Mouse (Mus musculus): ENCODE measurements around the gene Fbxl17. TPM values are rescaled to one million over a fixed set of nuclear protein-coding genes. Genes with fewer than 3 reads are reported as not detected.

Fbxl17 gene
- polyA plus RNA-seq, 1 experiment, result 4.1 TPM

DNA sequence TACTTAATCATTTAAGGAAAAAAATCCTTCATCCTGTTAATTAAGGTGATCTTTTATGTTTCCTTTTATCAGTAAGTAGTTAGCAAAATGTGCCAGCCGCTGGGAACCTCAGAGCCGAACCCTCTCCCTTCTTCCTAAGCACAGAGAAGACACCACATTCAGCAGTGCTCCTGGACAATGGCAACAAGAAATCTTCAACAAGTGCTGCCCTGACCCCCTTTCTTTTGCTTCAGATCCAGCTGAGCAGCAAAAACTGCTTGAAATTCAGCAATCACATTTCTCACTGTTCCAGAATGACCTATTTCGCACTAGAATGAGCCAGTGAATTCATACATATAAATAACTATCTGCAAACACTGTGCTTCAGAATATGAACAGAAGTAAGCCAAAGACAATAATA is 205.8 kb downstream of the Fbxl17 start:
- DNase-seq (ENCODE audit: low read depth, low spot score), result no peak

GRCm38 (mm10) chr17:63289317-63289913 is 210.4 kb downstream of the Fbxl17 start:
- WGBS, result 63% methylated on average over 1 of the region's 1 CpGs
- no peak for DNase-seq (ENCODE audit: low read depth, low spot score)

More for the DNA sequence above, 205.8 kb downstream of the Fbxl17 start:
- 91% methylated on average over 3 of the region's 3 CpGs for WGBS

GRCm38 (mm10) chr17:63288850-63289249 is 211.0 kb downstream of the Fbxl17 start:
- 93% methylated on average over 4 of the region's 4 CpGs for WGBS
- DNase-seq (ENCODE audit: low read depth, low spot score), result no peak

DNA sequence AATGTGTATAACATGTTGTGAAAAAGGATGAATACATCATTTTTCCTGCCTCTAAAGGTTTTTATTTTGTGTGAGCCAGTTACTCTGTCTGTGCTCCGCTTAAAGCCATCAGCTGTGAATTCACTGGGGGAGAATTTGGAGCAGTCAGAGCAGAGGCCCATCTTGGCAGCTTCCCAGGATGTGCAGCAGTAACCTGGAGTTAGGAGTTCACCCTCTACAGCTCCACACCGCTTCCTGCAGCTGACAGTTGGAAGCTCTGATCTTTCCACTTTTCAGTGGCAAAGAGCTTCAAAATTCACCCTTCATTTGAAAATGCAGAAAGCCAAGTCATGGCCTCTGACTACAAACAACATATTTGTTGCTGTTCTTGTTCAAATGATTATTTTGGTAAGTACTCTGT is 212.4 kb downstream of the Fbxl17 start:
- DNase-seq (ENCODE audit: low read depth, low spot score), result no peak
- WGBS, result 60% methylated on average over 2 of the region's 2 CpGs

- no peak for DNase-seq (ENCODE audit: low read depth, low spot score)
- 49% methylated on average over 11 of the region's 11 CpGs for WGBS
Observed at GRCm38 (mm10) chr17:63285265-63285939, 214.4 kb downstream of the Fbxl17 start.

DNA sequence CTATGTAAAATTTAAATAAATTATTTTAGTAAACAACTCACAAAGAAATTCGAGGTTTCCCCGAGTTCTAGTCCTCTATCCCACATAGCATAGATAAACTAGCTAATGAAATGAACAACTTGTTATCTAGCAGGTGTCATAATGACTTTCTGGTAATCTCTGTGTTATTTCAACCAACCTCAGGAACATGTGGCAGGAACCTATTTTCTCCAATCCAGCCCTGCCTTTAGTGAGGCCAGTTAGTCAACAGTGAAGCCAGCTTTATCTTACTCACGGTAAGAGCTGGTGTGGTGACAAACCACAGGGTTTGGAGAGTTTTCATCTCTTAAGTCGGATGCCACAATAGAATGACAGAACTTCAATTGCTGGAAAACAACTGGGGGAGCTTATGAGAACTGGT is 215.7 kb downstream of the Fbxl17 start:
- WGBS, result 84% methylated on average over 4 of the region's 4 CpGs
- DNase-seq (ENCODE audit: low read depth, low spot score), result no peak

DNA sequence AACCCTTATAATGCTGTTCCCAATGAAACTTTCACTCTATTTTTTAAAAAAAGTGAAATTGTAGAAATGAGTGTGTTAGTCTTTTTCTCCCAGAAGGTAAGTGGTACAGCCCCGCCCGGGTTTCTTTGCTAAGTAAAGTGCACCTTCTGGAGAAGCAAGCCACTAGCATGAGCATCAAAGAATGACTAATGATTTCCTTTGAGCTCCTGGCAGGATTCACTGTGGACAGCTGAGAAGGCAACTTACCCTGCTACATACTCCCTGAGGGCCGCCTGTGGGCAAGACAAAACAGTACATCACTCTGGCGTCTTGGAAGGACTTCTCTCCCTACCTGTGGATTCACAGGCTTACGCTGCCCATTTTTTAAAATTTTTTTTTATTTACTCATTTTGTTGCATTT is 217.8 kb downstream of the Fbxl17 start:
- no peak for DNase-seq (ENCODE audit: low read depth, low spot score)
- WGBS, result 85% methylated on average over 5 of the region's 5 CpGs

GRCm38 (mm10) chr17:63280990-63281389 is 218.8 kb downstream of the Fbxl17 start:
- 72% methylated on average over 2 of the region's 2 CpGs for WGBS
- no peak for DNase-seq (ENCODE audit: low read depth, low spot score)

GRCm38 (mm10) chr17:63279144-63279543 is 220.7 kb downstream of the Fbxl17 start:
- DNase-seq (ENCODE audit: low read depth, low spot score), result no peak
- WGBS, result 30% methylated on average over 4 of the region's 4 CpGs

DNA sequence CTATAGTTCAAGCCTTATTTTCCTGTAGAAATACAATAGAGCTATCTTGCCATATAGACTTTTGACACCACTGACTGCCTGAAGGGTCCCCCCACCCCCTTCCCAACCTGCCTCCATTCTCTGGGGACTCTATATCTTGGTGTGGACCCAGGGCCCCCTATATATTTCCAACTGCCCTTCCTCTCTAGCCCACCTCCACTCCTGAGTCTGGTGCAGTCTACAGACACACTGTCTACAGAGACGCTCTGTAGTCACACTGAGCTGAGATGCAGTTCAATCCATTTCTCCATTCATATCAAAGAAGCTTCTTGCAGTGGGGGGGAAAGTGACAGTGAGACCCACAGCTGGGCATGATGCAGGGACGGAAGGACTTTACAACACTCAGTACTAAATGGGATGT is 226.5 kb downstream of the Fbxl17 start:
- no peak for DNase-seq (ENCODE audit: low read depth, low spot score)
- WGBS, result 88% methylated on average over 2 of the region's 2 CpGs

GRCm38 (mm10) chr17:63272914-63273313 is 226.9 kb downstream of the Fbxl17 start:
- DNase-seq (ENCODE audit: low read depth, low spot score), result no peak

- WGBS, result 63% methylated on average over 6 of the region's 6 CpGs
Observed at GRCm38 (mm10) chr17:63271000-63271399, 228.8 kb downstream of the Fbxl17 start.

DNA sequence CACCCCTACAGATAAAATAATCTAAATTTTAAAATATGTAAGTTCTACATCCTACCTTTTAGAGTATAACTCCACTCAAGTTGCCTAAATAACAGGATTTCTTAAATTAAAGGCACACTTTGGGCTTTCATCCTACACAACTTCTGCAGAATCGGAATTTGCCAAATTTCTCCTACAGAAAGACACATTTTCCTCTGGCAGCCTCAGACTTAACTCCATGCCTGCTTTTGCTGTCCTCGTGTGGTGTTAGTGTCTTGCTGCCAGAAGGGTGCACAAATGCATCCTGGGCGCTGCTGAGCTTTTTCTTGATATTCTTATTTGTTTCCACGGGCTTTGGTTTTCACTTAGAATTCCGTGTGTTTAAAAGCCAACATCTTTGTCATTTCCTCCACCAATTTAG is 229.3 kb downstream of the Fbxl17 start:
- WGBS, result 86% methylated on average over 5 of the region's 5 CpGs
- no peak for DNase-seq (ENCODE audit: low read depth, low spot score)

More at GRCm38 (mm10) chr17:63271000-63271399, 228.8 kb downstream of the Fbxl17 start:
- DNase-seq (ENCODE audit: low read depth, low spot score), result no peak

DNA sequence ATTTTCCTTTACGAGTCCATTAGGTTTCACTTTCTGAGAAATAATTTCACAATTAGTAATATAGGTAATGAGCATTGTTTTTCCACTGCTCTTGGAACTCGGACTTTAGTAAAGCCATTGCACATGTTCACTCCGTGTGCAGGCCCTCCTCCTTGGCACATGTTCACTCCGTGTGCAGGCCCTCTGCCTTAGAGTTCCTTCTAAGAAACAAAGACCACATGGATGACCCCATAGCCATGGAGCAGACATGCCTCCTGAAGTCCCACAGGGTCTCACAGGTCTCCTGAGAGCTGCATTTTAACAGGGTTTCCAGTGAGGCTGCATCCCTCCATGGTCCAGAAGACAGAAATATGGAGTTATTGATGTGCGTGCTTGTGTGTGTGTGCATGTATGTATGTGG is 237.1 kb downstream of the Fbxl17 start:
- 92% methylated on average over 5 of the region's 5 CpGs for WGBS
- no peak for DNase-seq (ENCODE audit: low read depth, low spot score)

- no peak for DNase-seq (ENCODE audit: low read depth, low spot score)
- 92% methylated on average over 10 of the region's 10 CpGs for whole genome bisulfite sequencing
Observed at GRCm38 (mm10) chr17:63261508-63262141, 238.2 kb downstream of the Fbxl17 start.

GRCm38 (mm10) chr17:63259091-63259490 is 240.7 kb downstream of the Fbxl17 start:
- no peak for DNase-seq (ENCODE audit: low read depth, low spot score)
- WGBS, result 92% methylated on average over 3 of the region's 3 CpGs

- DNase-seq (ENCODE audit: low read depth, low spot score), result no peak
- 40% methylated on average over 7 of the region's 7 CpGs for WGBS
Observed at GRCm38 (mm10) chr17:63246144-63246619, 253.6 kb downstream of the Fbxl17 start.

GRCm38 (mm10) chr17:63245472-63245871 is 254.3 kb downstream of the Fbxl17 start:
- DNase-seq (ENCODE audit: low read depth, low spot score), result no peak
- 96% methylated on average over 9 of the region's 9 CpGs for WGBS

DNA sequence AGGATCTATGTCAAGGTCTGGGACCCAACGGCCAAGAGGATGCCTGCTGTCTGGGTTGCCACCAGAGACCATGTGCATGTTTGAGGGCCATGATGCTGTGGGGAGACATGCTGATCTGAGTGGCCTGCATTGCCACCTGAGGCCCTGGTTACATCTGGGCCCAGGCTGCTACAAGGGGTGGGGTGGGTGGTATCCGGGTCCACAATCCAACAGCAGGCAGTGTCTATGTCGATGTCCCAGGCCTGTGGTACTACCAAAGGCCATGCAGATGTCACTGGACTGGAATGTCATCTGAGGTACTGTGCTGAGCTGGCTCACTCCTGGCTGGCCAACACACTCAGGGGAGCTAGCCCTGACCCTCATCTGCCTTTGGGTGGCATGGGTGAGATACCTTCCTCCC is 257.1 kb downstream of the Fbxl17 start:
- DNase-seq (ENCODE audit: low read depth, low spot score), result no peak

GRCm38 (mm10) chr17:63240731-63241106 is 259.1 kb downstream of the Fbxl17 start:
- 90% methylated on average over 5 of the region's 5 CpGs for WGBS
- DNase-seq (ENCODE audit: low read depth, low spot score), result no peak

More for the DNA sequence above, 257.1 kb downstream of the Fbxl17 start:
- WGBS, result 99% methylated on average over 3 of the region's 3 CpGs

Measured in large intestine, adult 2 months (tissue).